Mouse (Mus musculus) hindbrain, embryonic 14.5 days (tissue): ENCODE measurements around the gene Sprr1a. TPM values are rescaled to one million over a fixed set of nuclear protein-coding genes. Genes with fewer than 3 reads are reported as not detected.

Experiments used
- ATAC-seq: fragments of 200-750 bp; cut with Nextera tagmentation; 2 replicates; pipeline ENCODE4 v1.8.0; 2017; ENCODE audit warnings: moderate number of reproducible peaks, mild to moderate bottlenecking, moderate TSS enrichment, moderate library complexity; ENCODE audit not compliant: low FRiP score
- DNase-seq: peaks from one replicate; pipeline ENCODE4 v3.0.0-alpha.2; 2015; ENCODE audit warnings: low spot score
- H3K27ac ChIP-seq: fragments of 300-500 bp; sonication (generic); 2 replicates; pipeline ENCODE4 v1.5.1; 2014; ENCODE audit warnings: mild to moderate bottlenecking, moderate library complexity
- H3K27me3 ChIP-seq: fragments of 300-500 bp; sonication (generic); 2 replicates; pipeline ENCODE4 v1.6.1; 2014; ENCODE audit warnings: mild to moderate bottlenecking, low read length, mixed read lengths; ENCODE audit not compliant: control insufficient read depth, insufficient read depth
- H3K36me3 ChIP-seq: fragments of 300-500 bp; sonication (generic); replicated peaks from 2 replicates; pipeline ENCODE4 v1.6.1; 2014; ENCODE audit not compliant: control insufficient read depth, insufficient read depth
- H3K4me1 ChIP-seq: fragments of 300-500 bp; sonication (generic); replicated peaks from 2 replicates; pipeline ENCODE4 v1.6.1; 2014; ENCODE audit warnings: antibody characterized with exemption, low read length, mixed read lengths; ENCODE audit not compliant: control insufficient read depth, insufficient read depth
- H3K4me2 ChIP-seq: fragments of 300-500 bp; sonication (generic); replicated peaks from 2 replicates; pipeline ENCODE4 v1.6.1; 2014; ENCODE audit warnings: mild to moderate bottlenecking, moderate library complexity
- H3K4me3 ChIP-seq: fragments of 300-500 bp; sonication (generic); replicated peaks from 2 replicates; pipeline ENCODE4 v1.5.1; 2014; ENCODE audit warnings: mild to moderate bottlenecking, low read length
- H3K9ac ChIP-seq: fragments of 300-500 bp; sonication (generic); 2 replicates; pipeline ENCODE4 v1.6.1; 2014
- H3K9me3 ChIP-seq: fragments of 300-500 bp; sonication (generic); 2 replicates; pipeline ENCODE4 v1.6.1; 2016; ENCODE audit warnings: low read length; ENCODE audit not compliant: control insufficient read depth
- WGBS: fragments of 180-500 bp; shearing (Covaris S2); extraction: QIAGEN DNeasy Blood & Tissue Kit; methylation state at CpG from one replicate; pipeline ENCODE4 v1.1.7; 2014; 5-methylcytosine and 5-hydroxymethylcytosine counted together
- polyA plus RNA-seq: library from polyadenylated mRNA; unstranded; fragments of >200 nt; fragmentation: Nextera tagmentation; extraction: Ambion mirVana; gene quantifications from 2 replicates; pipeline ENCODE4 v1.2.1, GENCODE M21; 2014

The Sprr1a gene
- polyA plus RNA-seq, 1 experiment from 2014 or later = not detected

GRCm38 (mm10) chr3:92470111-92470510 is 15.6 kb downstream of the Sprr1a start:
- Histone ChIP-seq H3K4me3 (no peak overlapping the region), H3K4me2 (no peak overlapping the region), H3K27me3 (no peaks in the 10 kb centered on the region), H3K4me1 (no peaks in the 10 kb centered on the region), H3K27ac (no peak overlapping the region), H3K9me3 (no peaks in the 10 kb centered on the region), H3K36me3 (no peaks in the 10 kb centered on the region), H3K9ac (no peak overlapping the region)
- ATAC-seq (no peak), DNase-seq (no peak)
- 86% methylated on average over 2 of the region's 2 CpGs for WGBS

- no peak overlapping the region for H3K9ac ChIP-seq
- no peaks in the 10 kb centered on the region for H3K27me3 ChIP-seq
- ATAC-seq (no peak), DNase-seq (no peak)
- no peak overlapping the region for H3K27ac ChIP-seq
- H3K4me3 ChIP-seq = no peak overlapping the region
- H3K4me1 ChIP-seq = no peaks in the 10 kb centered on the region
- H3K4me2 ChIP-seq = no peak overlapping the region
- H3K9me3 ChIP-seq = no peaks in the 10 kb centered on the region
- H3K36me3 ChIP-seq = no peaks in the 10 kb centered on the region
Measured at GRCm38 (mm10) chr3:92467424-92467823, 18.3 kb downstream of the Sprr1a start.

DNA sequence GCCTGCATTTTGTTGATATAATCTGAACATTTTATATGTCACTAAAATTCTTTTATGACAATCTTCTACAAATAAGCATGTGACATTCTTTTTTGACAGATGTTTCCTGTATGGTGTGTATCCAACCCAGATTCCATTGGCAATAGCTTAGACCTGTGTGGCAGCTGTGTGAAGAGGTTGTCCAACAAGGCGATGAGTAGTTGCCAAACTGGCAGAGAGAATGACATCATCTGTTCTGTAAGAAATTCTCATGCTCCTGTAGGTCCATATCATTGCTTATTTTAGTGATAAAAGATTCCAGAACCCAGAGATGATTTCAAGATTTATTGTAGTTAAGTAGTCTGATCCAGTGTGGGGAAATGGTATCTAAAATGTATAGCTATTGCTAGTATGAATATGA is 19.1 kb downstream of the Sprr1a start:
- WGBS = 92% methylated on average over 1 of the region's 1 CpGs

GRCm38 (mm10) chr3:92458620-92459019 is 27.1 kb downstream of the Sprr1a start, which contains the start of gene Sprr3:
Gene Sprr3, minus strand, starts transcription at chr3:92458720.
- no peaks in the 10 kb centered on the region for H3K9me3 ChIP-seq
- DNase-seq = no peak
- H3K4me3 ChIP-seq = no peak within 1 kb of the TSS
- no peak within 1 kb of the TSS for H3K27ac ChIP-seq
- no peaks in the 10 kb centered on the region for H3K4me1 ChIP-seq
- no peak for ATAC-seq
- H3K36me3 ChIP-seq = no peaks in the 10 kb centered on the region
- 78% methylated on average over 2 of the region's 2 CpGs for WGBS
- H3K9ac ChIP-seq = no peak within 1 kb of the TSS
- no peak within 1 kb of the TSS for H3K4me2 ChIP-seq
- H3K27me3 ChIP-seq = no peaks in the 10 kb centered on the region

More for the DNA sequence above, 19.1 kb downstream of the Sprr1a start:
- no peak overlapping the region for H3K27ac ChIP-seq
- H3K4me1 ChIP-seq = no peaks in the 10 kb centered on the region
- no peaks in the 10 kb centered on the region for H3K27me3 ChIP-seq
- H3K4me3 ChIP-seq = no peak overlapping the region
- H3K4me2 ChIP-seq = no peak overlapping the region
- H3K9ac ChIP-seq = no peak overlapping the region
- no peak for ATAC-seq
- H3K36me3 ChIP-seq = no peaks in the 10 kb centered on the region
- no peak for DNase-seq
- H3K9me3 ChIP-seq = no peaks in the 10 kb centered on the region

- ATAC-seq = no peak
- 91% methylated on average over 5 of the region's 5 CpGs for WGBS
- DNase-seq = no peak
Measured at GRCm38 (mm10) chr3:92455151-92455550, 30.5 kb downstream of the Sprr1a start.

DNA sequence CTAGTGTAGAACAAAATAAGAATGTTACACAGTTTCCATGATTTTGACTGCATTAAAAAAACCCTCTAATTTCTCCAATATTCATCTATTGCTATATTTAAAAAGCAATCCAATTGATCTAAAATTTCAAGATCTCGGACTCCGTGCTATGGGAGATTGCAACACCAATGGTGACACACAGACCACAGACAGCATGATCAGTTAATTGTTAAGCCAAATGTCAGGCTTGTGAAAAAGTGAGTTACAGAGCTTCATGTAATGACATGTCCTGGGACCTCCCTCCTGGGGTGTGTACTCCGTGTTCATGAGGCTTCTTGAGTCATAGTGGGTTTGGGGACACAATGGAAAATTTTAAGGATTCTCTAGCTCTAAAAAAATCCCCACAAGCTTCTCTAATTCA is 45.5 kb downstream of the Sprr1a start:
- no peak overlapping the region for H3K4me3 ChIP-seq
- H3K27ac ChIP-seq = no peak overlapping the region
- H3K9me3 ChIP-seq = no peaks in the 10 kb centered on the region
- H3K36me3 ChIP-seq = no peaks in the 10 kb centered on the region
- DNase-seq = no peak
- no peak overlapping the region for H3K9ac ChIP-seq
- no peaks in the 10 kb centered on the region for H3K27me3 ChIP-seq
- ATAC-seq = no peak
- H3K4me1 ChIP-seq = no peaks in the 10 kb centered on the region
- no peak overlapping the region for H3K4me2 ChIP-seq
- WGBS = 86% methylated on average over 3 of the region's 3 CpGs

More at GRCm38 (mm10) chr3:92455151-92455550, 30.5 kb downstream of the Sprr1a start:
- no peaks in the 10 kb centered on the region for H3K9me3 ChIP-seq
- no peak overlapping the region for H3K27ac ChIP-seq
- H3K36me3 ChIP-seq = no peaks in the 10 kb centered on the region
- H3K4me1 ChIP-seq = no peaks in the 10 kb centered on the region
- no peak overlapping the region for H3K4me3 ChIP-seq
- H3K9ac ChIP-seq = no peak overlapping the region
- no peak overlapping the region for H3K4me2 ChIP-seq
- no peaks in the 10 kb centered on the region for H3K27me3 ChIP-seq

DNA sequence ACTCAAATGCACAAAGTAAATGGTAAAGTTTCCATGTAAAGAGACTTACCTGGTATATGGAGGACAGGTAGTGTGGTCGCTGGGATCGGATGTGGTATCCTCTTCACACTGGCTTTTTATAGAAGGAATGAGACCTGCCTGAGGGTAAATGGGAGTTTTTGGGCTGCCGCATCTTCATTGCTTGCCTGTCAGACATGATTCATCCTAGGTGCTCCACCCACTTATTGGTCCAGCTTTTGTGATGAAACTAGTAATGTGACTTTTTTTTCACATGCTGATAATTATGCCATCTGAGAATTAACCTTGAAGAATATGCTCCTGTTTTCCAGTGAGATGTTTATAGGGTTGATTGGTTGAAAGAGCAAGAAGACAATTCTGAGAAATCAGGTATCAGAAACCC is 47.0 kb downstream of the Sprr1a start, which contains the start of gene Sprr1b:
Sprr1b (minus strand) TSS at position 101 of the 400 bp plus-strand sequence.
- H3K36me3 ChIP-seq = no peaks in the 10 kb centered on the region
- no peaks in the 10 kb centered on the region for H3K4me1 ChIP-seq
- no peak within 1 kb of the TSS for H3K9ac ChIP-seq
- H3K9me3 ChIP-seq = no peaks in the 10 kb centered on the region
- DNase-seq = no peak
- no peak for ATAC-seq
- no peak within 1 kb of the TSS for H3K27ac ChIP-seq
- H3K27me3 ChIP-seq = no peaks in the 10 kb centered on the region
- no peak within 1 kb of the TSS for H3K4me2 ChIP-seq
- 96% methylated on average over 3 of the region's 3 CpGs for WGBS
- no peak within 1 kb of the TSS for H3K4me3 ChIP-seq

Other genes with a start within 250 kb of the Sprr1a start
- not detected in 2 replicates for gene Sprr2a3, start 200.5 kb downstream of the Sprr1a start, polyA plus RNA-seq
- 0.27 TPM in 1 of 2 replicates, not detected in the other for gene Sprr2b, start 169.3 kb downstream of the Sprr1a start, polyA plus RNA-seq
- not detected in 2 replicates for gene Sprr2d, start 146.8 kb downstream of the Sprr1a start, polyA plus RNA-seq
- gene Sprr2e, start 133.8 kb downstream of the Sprr1a start, polyA plus RNA-seq = not detected in 2 replicates
- gene Sprr2f, start 120.7 kb downstream of the Sprr1a start, polyA plus RNA-seq = not detected in 2 replicates
- gene Sprr2h, start 100.2 kb downstream of the Sprr1a start, polyA plus RNA-seq = not detected in 2 replicates
- gene Sprr2i, start 77.9 kb downstream of the Sprr1a start, polyA plus RNA-seq = not detected in 2 replicates
- not detected in 2 replicates for gene Sprr2j-ps, start 67.8 kb downstream of the Sprr1a start, polyA plus RNA-seq
- 6.2 and 7.5 TPM in 2 replicates for gene Gm9774, start 56.5 kb downstream of the Sprr1a start, polyA plus RNA-seq
- gene Sprr2k, start 53.3 kb downstream of the Sprr1a start, polyA plus RNA-seq = not detected in 2 replicates
- not detected in 2 replicates for gene Sprr1b, start 47.1 kb downstream of the Sprr1a start, polyA plus RNA-seq
- not detected in 2 replicates for gene Sprr3, start 27.2 kb downstream of the Sprr1a start, polyA plus RNA-seq
- gene Sprr4, start 14.6 kb upstream of the Sprr1a start, polyA plus RNA-seq = not detected in 2 replicates
- not detected in 2 replicates for gene 2310046K23Rik, start 48.6 kb upstream of the Sprr1a start, polyA plus RNA-seq
- not detected in 2 replicates for gene Ivl, start 87.8 kb upstream of the Sprr1a start, polyA plus RNA-seq
- not detected in 2 replicates for gene Smcp, start 103.1 kb upstream of the Sprr1a start, polyA plus RNA-seq
- gene 2210017I01Rik, start 121.6 kb upstream of the Sprr1a start, polyA plus RNA-seq = not detected in 2 replicates
- not detected in 2 replicates for gene Lce6a, start 135.8 kb upstream of the Sprr1a start, polyA plus RNA-seq
- not detected in 2 replicates for gene Lce1a1, start 162.4 kb upstream of the Sprr1a start, polyA plus RNA-seq
- gene Lce1b, start 171.0 kb upstream of the Sprr1a start, polyA plus RNA-seq = not detected in 2 replicates
- gene Lce1a2, start 184.4 kb upstream of the Sprr1a start, polyA plus RNA-seq = not detected in 2 replicates
- not detected in 2 replicates for gene Lce1c, start 193.4 kb upstream of the Sprr1a start, polyA plus RNA-seq
- gene Lce1d, start 201.3 kb upstream of the Sprr1a start, polyA plus RNA-seq = not detected in 2 replicates
- gene Lce1e, start 223.2 kb upstream of the Sprr1a start, polyA plus RNA-seq = not detected in 2 replicates
- gene Lce1f, start 234.5 kb upstream of the Sprr1a start, polyA plus RNA-seq = not detected in 2 replicates